Mouse (Mus musculus): ENCODE results near the gene Acss2.

Acss2 gene

GRCm38 (mm10) chr2:155630153-155630552 lies 112.4 kb downstream of the Acss2 start:
- no peak for DNase-seq

GRCm38 (mm10) chr2:155630590-155631416 lies 113.1 kb downstream of the Acss2 start:
- no peak for DNase-seq

GRCm38 (mm10) chr2:155632138-155632936 lies 114.6 kb downstream of the Acss2 start:
- no peak for DNase-seq

- no peak for DNase-seq
Observed at GRCm38 (mm10) chr2:155633121-155633520, 115.4 kb downstream of the Acss2 start.

GRCm38 (mm10) chr2:155633731-155634130 lies 116.0 kb downstream of the Acss2 start:
- DNase-seq: no peak

GRCm38 (mm10) chr2:155634562-155634961 lies 116.8 kb downstream of the Acss2 start:
- DNase-seq: no peak

Measured in spleen, adult 18-20 months (tissue).